Mouse (Mus musculus) MEL (cell line): ENCODE results near the gene Cltb. TPM values are rescaled to one million over a fixed set of nuclear protein-coding genes. Genes with fewer than 3 reads are reported as not detected.

Experiments used
- DNase-seq: peaks from one replicate; pipeline ENCODE4 v3.0.0; 2011; ENCODE audit warnings: low read depth, low spot score
- H3K27ac ChIP-seq: 2 replicates; pipeline ENCODE4 v1.5.1; 2012; ENCODE audit warnings: low read depth, mild to moderate bottlenecking, control low read depth, low read length, moderate library complexity; ENCODE audit not compliant: control insufficient read depth
- H3K27me3 ChIP-seq, 2 experiments: fragments of 150-350 bp in 1 of 2; sonication (generic) in 1 of 2; 2 replicates each; pipeline ENCODE4 v1.6.1; 2012; ENCODE audit warnings: low read length in 2 of 2, mild to moderate bottlenecking in 2 of 2, improper control_type of control experiment in 1 of 2, moderate library complexity in 1 of 2; ENCODE audit not compliant: insufficient read depth in 2 of 2, control insufficient read depth in 1 of 2
- H3K36me3 ChIP-seq, 2 experiments: 2 replicates each; pipeline ENCODE4 v1.6.1; 2012 to 2014; ENCODE audit warnings: low read length in 2 of 2, improper control_type of control experiment in 1 of 2, inconsistent platforms in 1 of 2, mild to moderate bottlenecking in 1 of 2; ENCODE audit not compliant: insufficient read depth in 2 of 2, control insufficient read depth in 1 of 2
- H3K4me1 ChIP-seq, 2 experiments: fragments of 150-350 bp in 1 of 2; sonication (generic) in 1 of 2; 2 replicates each; pipeline ENCODE4 v1.6.1; 2012; ENCODE audit warnings: low read length in 2 of 2, improper control_type of control experiment in 1 of 2, mild to moderate bottlenecking in 1 of 2; ENCODE audit not compliant: insufficient read depth in 2 of 2, control insufficient read depth in 1 of 2
- H3K4me3 ChIP-seq, 2 experiments: fragments of 150-350 bp in 1 of 2; sonication (generic) in 1 of 2; 2 replicates each; pipeline ENCODE4 v1.5.1; 2012; ENCODE audit warnings: low read depth in 2 of 2, low read length in 2 of 2, mild to moderate bottlenecking in 2 of 2, moderate library complexity in 2 of 2, control low read depth in 1 of 2, improper control_type of control experiment in 1 of 2; ENCODE audit not compliant: control insufficient read depth in 1 of 2, insufficient read depth in 1 of 2
- H3K79me2 ChIP-seq: 2 replicates; pipeline ENCODE4 v1.6.1; 2012; ENCODE audit warnings: mild to moderate bottlenecking, low read length, moderate library complexity; ENCODE audit not compliant: control insufficient read depth, poor library complexity, insufficient read depth
- H3K9ac ChIP-seq: 2 replicates; pipeline ENCODE4 v1.6.1; 2012; ENCODE audit warnings: low read depth, mild to moderate bottlenecking, control low read depth, low read length, moderate library complexity; ENCODE audit not compliant: control insufficient read depth, poor library complexity, severe bottlenecking
- H3K9me3 ChIP-seq: fragments of 150-350 bp; sonication (generic); replicated peaks from 2 replicates; pipeline ENCODE4 v1.6.1; 2012; ENCODE audit warnings: mild to moderate bottlenecking, low read length, improper control_type of control experiment, moderate library complexity; ENCODE audit not compliant: insufficient read depth
- BHLHE40 ChIP-seq: IDR thresholded peaks from 2 replicates; pipeline ENCODE4 v1.6.1; 2012; ENCODE audit warnings: low read depth, mild to moderate bottlenecking, inconsistent platforms, low read length, improper control_type of control experiment, borderline replicate concordance
- CHD1 ChIP-seq: IDR thresholded peaks from 2 replicates; pipeline ENCODE4 v1.6.1; 2012; ENCODE audit warnings: low read depth, mild to moderate bottlenecking, inconsistent platforms, low read length, improper control_type of control experiment
- CTCF ChIP-seq, 3 experiments: IDR thresholded peaks in 2 of 3; conservative IDR thresholded peaks in 1 of 3; 2 replicates each; pipeline ENCODE4 v1.5.1; 2011 to 2012; ENCODE audit warnings: low read length in 3 of 3, low read depth in 2 of 3, mild to moderate bottlenecking in 2 of 3, improper control_type of control experiment in 1 of 3, inconsistent platforms in 1 of 3, mixed read lengths in 1 of 3, moderate library complexity in 1 of 3; ENCODE audit not compliant: control insufficient read depth in 1 of 3, insufficient read depth in 1 of 3, poor library complexity in 1 of 3, severe bottlenecking in 1 of 3
- EP300 ChIP-seq, 2 experiments: IDR thresholded peaks; 2 replicates each; pipeline ENCODE4 v1.6.1; 2011; ENCODE audit warnings: improper control_type of control experiment in 2 of 2, low read length in 2 of 2, low read depth in 1 of 2, mild to moderate bottlenecking in 1 of 2
- GABPA ChIP-seq: IDR thresholded peaks from 2 replicates; pipeline ENCODE4 v1.6.1; 2012; ENCODE audit warnings: low read depth, mild to moderate bottlenecking, inconsistent platforms, low read length, improper control_type of control experiment, moderate library complexity
- MEF2A ChIP-seq: IDR thresholded peaks from 2 replicates; pipeline ENCODE4 v1.6.1; 2014; ENCODE audit warnings: low read depth, mild to moderate bottlenecking, inconsistent platforms, low read length, improper control_type of control experiment; ENCODE audit not compliant: poor library complexity, insufficient replicate concordance, severe bottlenecking; ENCODE audit errors: extremely low read depth
- NELFE ChIP-seq: IDR thresholded peaks from 2 replicates; pipeline ENCODE4 v1.6.1; 2011; ENCODE audit warnings: low read depth, low read length, improper control_type of control experiment
- SIN3A ChIP-seq: IDR thresholded peaks from 2 replicates; pipeline ENCODE4 v1.6.1; 2012; ENCODE audit warnings: low read length, improper control_type of control experiment, inconsistent platforms
- SMC3 ChIP-seq: IDR thresholded peaks from 2 replicates; pipeline ENCODE4 v1.6.1; 2011; ENCODE audit warnings: low read depth, low read length, improper control_type of control experiment
- TBP ChIP-seq: IDR thresholded peaks from 2 replicates; pipeline ENCODE4 v1.8.0; 2011; ENCODE audit warnings: low read depth, low read length, improper control_type of control experiment
- TCF12 ChIP-seq: IDR thresholded peaks from 2 replicates; pipeline ENCODE4 v1.6.1; 2014; ENCODE audit warnings: low read depth, mild to moderate bottlenecking, inconsistent platforms, low read length, improper control_type of control experiment, moderate library complexity
- UBTF ChIP-seq: IDR thresholded peaks from 2 replicates; pipeline ENCODE4 v1.6.1; 2012; ENCODE audit warnings: low read depth, mild to moderate bottlenecking, inconsistent platforms, low read length, improper control_type of control experiment, moderate library complexity, borderline replicate concordance; ENCODE audit not compliant: insufficient read depth
- USF1 ChIP-seq: IDR thresholded peaks from 2 replicates; pipeline ENCODE4 v1.6.1; 2014; ENCODE audit warnings: low read depth, mild to moderate bottlenecking, inconsistent platforms, low read length, improper control_type of control experiment, moderate library complexity
- ZNF384 ChIP-seq: IDR thresholded peaks from 2 replicates; pipeline ENCODE4 v1.6.1; 2012; ENCODE audit warnings: low read depth, mild to moderate bottlenecking, inconsistent platforms, low read length, improper control_type of control experiment
- polyA plus RNA-seq, 2 experiments: library from polyadenylated mRNA; stranded (reverse) in 1 of 2; unstranded in 1 of 2; fragments of >175 nt in 1 of 2; fragments of >200 nt in 1 of 2; gene quantifications; 2 replicates each; pipeline versions ENCODE4 v1.2.1 to v1.2.4; 2012; ENCODE audit warnings: low replicate concordance in 2 of 2, low read depth in 1 of 2; ENCODE audit not compliant: insufficient read length in 2 of 2, insufficient read depth in 1 of 2, missing spikeins in 1 of 2
- total RNA-seq: library from RNA; depleted of rRNA; stranded (reverse); fragments of 300-350 nt; gene quantifications from 2 replicates; pipeline ENCODE4 v1.2.3, GENCODE M21; 2012

Cltb gene
- total and polyA plus RNA-seq, 3 experiments, result 23.5 to 59.9 TPM; not detected in 1

DNA sequence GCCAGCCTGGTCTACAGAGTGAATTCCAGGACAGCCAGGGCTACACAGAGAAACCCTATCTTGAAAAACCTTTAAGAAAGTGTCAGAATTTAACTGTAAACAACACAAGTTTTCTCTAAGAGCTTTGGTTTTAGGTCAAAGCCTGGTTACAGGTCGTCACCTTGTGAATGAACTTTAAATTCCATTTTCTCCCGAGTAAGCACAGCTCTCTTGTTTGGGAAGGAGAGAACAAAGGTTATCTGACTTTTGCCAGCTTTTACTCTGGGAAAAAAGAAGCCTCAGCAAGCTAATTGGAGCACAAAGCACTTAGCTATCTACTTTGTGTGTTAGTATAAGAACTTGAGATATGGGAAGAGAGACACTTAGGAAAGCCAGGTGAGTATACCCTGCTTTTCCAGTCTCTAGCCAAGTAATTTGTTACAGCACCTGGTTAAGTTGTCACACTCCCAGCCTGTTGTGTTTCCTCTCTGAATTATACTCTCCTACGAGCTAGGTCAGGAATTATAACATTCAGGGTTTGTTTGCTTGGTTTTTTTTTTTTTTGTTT is 21.7 kb upstream of the Cltb start:
- no peak for DNase-seq
- Histone ChIP-seq H3K9me3 (no peaks in the 10 kb centered on the region), H3K4me3 (no peak overlapping the region), H3K9ac (no peak overlapping the region), H3K27me3 (no peaks in the 10 kb centered on the region), H3K79me2 (peaks cover 14% of the 10 kb centered on the region; the same call in 1 of the 2 replicates), H3K36me3 (peaks cover 0 to 8% of the 10 kb centered on the region in 2 experiments; a peak in 2 of 4 replicates), H3K27ac (no peak overlapping the region), H3K4me1 (no peaks in the 10 kb centered on the region)
- peak; percentile 55; the same call in 1 of the 2 replicates for TF ChIP-seq ZNF384
- no peak for TF ChIP-seq USF1

DNA sequence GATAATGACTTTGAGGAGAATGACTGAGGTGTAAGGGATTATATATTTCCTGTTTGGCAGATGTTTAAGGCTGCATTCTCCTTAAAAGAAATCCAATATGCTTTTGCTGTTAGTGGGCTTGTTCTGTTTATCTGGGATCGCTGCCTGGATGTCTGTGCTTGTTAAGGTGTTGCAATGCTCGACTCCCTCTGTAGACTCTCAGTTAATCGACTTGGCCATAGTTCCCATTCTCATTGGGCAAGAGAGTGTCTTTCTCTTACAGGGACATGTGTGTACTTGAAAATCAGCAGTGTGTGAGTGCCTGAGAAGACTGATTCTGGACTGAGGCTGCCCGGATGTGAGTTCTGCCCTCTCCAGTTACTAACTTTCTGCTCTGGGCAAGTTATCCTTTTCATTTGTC is 18.0 kb upstream of the Cltb start:
- TF ChIP-seq TCF12, result no peak
- no peak for TF ChIP-seq CHD1
- TF ChIP-seq SMC3, result no peak
- TF ChIP-seq CTCF (IDR thresholded peaks at IDR 0.05 in 2 of 3, conservative IDR thresholded peaks at IDR 0.05 in 1 of 3; ENCODE audit: control insufficient read depth in 1 of 3, insufficient read depth in 1 of 3, low read depth in 2 of 3, low read length in 3 of 3, poor library complexity in 1 of 3, severe bottlenecking in 1 of 3), result no peak
- no peak for TF ChIP-seq MEF2A
- TF ChIP-seq GABPA, result no peak
- TF ChIP-seq EP300 (IDR thresholded peaks at IDR 0.05; ENCODE audit: low read depth in 1 of 2, low read length in 2 of 2), result no peak
- no peak for TF ChIP-seq BHLHE40
- no peak for TF ChIP-seq NELFE
- TF ChIP-seq SIN3A, result no peak
- no peak for TF ChIP-seq UBTF
- no peak for TF ChIP-seq TBP
- no peaks in the 10 kb centered on the region for H3K9me3 ChIP-seq
- H3K9ac ChIP-seq, result no peak overlapping the region
- H3K4me1 ChIP-seq, result no peaks in the 10 kb centered on the region
- H3K36me3 ChIP-seq, result peaks cover 3 to 8% of the 10 kb centered on the region in 2 experiments; a peak in 3 of 4 replicates
- no peak overlapping the region for H3K4me3 ChIP-seq
- no peak for DNase-seq
- no peak overlapping the region for H3K27ac ChIP-seq
- peaks cover 43% of the 10 kb centered on the region for H3K79me2 ChIP-seq
- H3K27me3 ChIP-seq, result no peaks in the 10 kb centered on the region
